Mouse (Mus musculus) hindbrain, embryonic 12.5 days (tissue): ENCODE data around the gene Gm20772. TPM values are rescaled to one million over a fixed set of nuclear protein-coding genes. Genes with fewer than 3 reads are reported as not detected.
"Not testable (repeated sequence)": the region's sequence is repeated elsewhere in the genome, so short reads cannot be mapped to it uniquely, and the experiment has no call there.

ENCODE experiments used
- ATAC-seq: fragments of 200-750 bp; cut with Nextera tagmentation; 2 replicates; pipeline ENCODE4 v1.8.0; 2017; ENCODE audit warnings: moderate TSS enrichment; ENCODE audit not compliant: low FRiP score
- H3K27ac ChIP-seq: fragments of 300-500 bp; sonication (generic); 2 replicates; pipeline ENCODE4 v1.5.1; 2016; ENCODE audit warnings: mild to moderate bottlenecking
- H3K27me3 ChIP-seq: fragments of 300-500 bp; sonication (generic); 2 replicates; pipeline ENCODE4 v1.6.1; 2016; ENCODE audit warnings: mild to moderate bottlenecking
- H3K36me3 ChIP-seq: fragments of 300-500 bp; sonication (generic); 2 replicates; pipeline ENCODE4 v1.6.1; 2016; ENCODE audit warnings: mild to moderate bottlenecking
- H3K4me1 ChIP-seq: fragments of 300-500 bp; sonication (generic); 2 replicates; pipeline ENCODE4 v1.6.1; 2016
- H3K4me2 ChIP-seq: fragments of 300-500 bp; sonication (generic); replicated peaks from 2 replicates; pipeline ENCODE4 v1.6.1; 2016; ENCODE audit warnings: mild to moderate bottlenecking
- H3K4me3 ChIP-seq: fragments of 300-500 bp; sonication (generic); 2 replicates; pipeline ENCODE4 v1.5.1; 2016; ENCODE audit warnings: mild to moderate bottlenecking
- H3K9ac ChIP-seq: fragments of 300-500 bp; sonication (generic); 2 replicates; pipeline ENCODE4 v1.6.1; 2016; ENCODE audit warnings: mild to moderate bottlenecking, moderate library complexity
- H3K9me3 ChIP-seq: fragments of 300-500 bp; sonication (generic); replicated peaks from 2 replicates; pipeline ENCODE4 v1.6.1; 2016; ENCODE audit warnings: mild to moderate bottlenecking
- WGBS: fragments of 180-500 bp; shearing (Covaris S2); methylation state at CpG from one replicate; pipeline ENCODE4 v1.1.7; 2016; 5-methylcytosine and 5-hydroxymethylcytosine counted together
- polyA plus RNA-seq: library from polyadenylated mRNA; unstranded; fragments of >200 nt; fragmentation: Nextera tagmentation; extraction: Ambion mirVana; gene quantifications from 2 replicates; pipeline ENCODE4 v1.2.1, GENCODE M21; 2016

Gene Gm20772
- polyA plus RNA-seq: not detected in 2 replicates

GRCm38 (mm10) chrY:17874441-17874840, at the start of gene Gm20772, which contains the start of gene Gm20831:
Gene Gm20772 (plus strand): TSS chrY:17874741.
Gene Gm20831 (plus strand): TSS chrY:17874741.
- ATAC-seq, H3K27me3 ChIP-seq, H3K4me2 ChIP-seq: not testable (repeated sequence)

DNA sequence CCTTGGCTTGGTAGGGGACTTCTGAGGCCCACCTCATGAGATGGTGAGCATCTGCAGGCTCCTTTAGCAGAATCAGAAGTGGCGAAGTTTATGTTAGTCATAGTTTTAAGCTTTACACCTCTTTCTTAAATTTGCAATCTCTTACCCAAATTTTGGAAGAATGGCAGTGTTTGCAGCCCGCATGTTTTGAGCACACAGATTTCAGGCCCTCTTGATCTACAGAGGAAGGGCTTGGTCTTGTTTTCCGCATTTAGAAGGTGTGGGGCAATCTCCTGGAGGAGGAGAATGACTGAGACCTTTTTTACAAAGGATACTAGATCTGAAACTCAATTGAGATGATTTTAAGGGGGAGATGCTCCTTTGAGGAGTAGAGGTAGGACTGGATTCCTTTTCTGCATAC, 28.4 kb upstream of the Gm20772 start, which contains the start of gene Gm21904:
Gene Gm21904, minus strand, starts transcription at position 101 of the 400 bp plus-strand sequence.
- WGBS: no CpG with 5 or more reads among the region's 3 CpGs
- not testable (repeated sequence) for H3K4me3 ChIP-seq, H3K9ac ChIP-seq, H3K27ac ChIP-seq, H3K4me2 ChIP-seq, H3K27me3 ChIP-seq, ATAC-seq, H3K9me3 ChIP-seq, H3K4me1 ChIP-seq, H3K36me3 ChIP-seq

More at GRCm38 (mm10) chrY:17874441-17874840, at the start of gene Gm20772, which contains the start of gene Gm20831:
- not testable (repeated sequence) for H3K27ac ChIP-seq, H3K9me3 ChIP-seq, H3K36me3 ChIP-seq, H3K4me1 ChIP-seq, H3K4me3 ChIP-seq, H3K9ac ChIP-seq

Other genes with a start within 250 kb of the Gm20772 start
- gene Gm21904, start 28.5 kb upstream of the Gm20772 start, polyA plus RNA-seq: not detected in 2 replicates
- gene Gm20831, start within 50 bp of the Gm20772 start, polyA plus RNA-seq: not detected in 2 replicates
- gene Srsy, start 62.6 kb downstream of the Gm20772 start, polyA plus RNA-seq: not detected in 2 replicates
- not detected in 2 replicates for gene Gm21764, start 187.1 kb downstream of the Gm20772 start, polyA plus RNA-seq
- not detected in 2 replicates for gene Ssty1, start 214.4 kb downstream of the Gm20772 start, polyA plus RNA-seq